Mouse (Mus musculus) lung, embryonic 15.5 days (tissue): ENCODE data around the gene Plekha5. TPM values are rescaled to one million over a fixed set of nuclear protein-coding genes. Genes with fewer than 3 reads are reported as not detected.
A peak's percentile ranks its signal among the peaks of the same experiment; 100 is the strongest.
"Not testable (repeated sequence)": the region's sequence is repeated elsewhere in the genome, so short reads cannot be mapped to it uniquely, and the experiment has no call there.

Source experiments
- ATAC-seq: fragments of 200-750 bp; cut with Nextera tagmentation; 2 replicates; pipeline ENCODE4 v1.8.0; 2017; ENCODE audit warnings: moderate number of reproducible peaks, borderline replicate concordance; ENCODE audit not compliant: low FRiP score, low TSS enrichment; ENCODE audit errors: extremely low read depth
- H3K27ac ChIP-seq: fragments of 300-500 bp; sonication (generic); 2 replicates; pipeline ENCODE4 v1.5.1; 2015; ENCODE audit warnings: moderate library complexity, mild to moderate bottlenecking, inconsistent platforms
- H3K27me3 ChIP-seq: fragments of 300-500 bp; sonication (generic); 2 replicates; pipeline ENCODE4 v1.6.1; 2015; ENCODE audit warnings: inconsistent platforms
- H3K36me3 ChIP-seq: fragments of 300-500 bp; sonication (generic); 2 replicates; pipeline ENCODE4 v1.6.1; 2015; ENCODE audit warnings: inconsistent platforms
- H3K4me1 ChIP-seq: fragments of 300-500 bp; sonication (generic); 2 replicates; pipeline ENCODE4 v1.6.1; 2015; ENCODE audit warnings: inconsistent platforms
- H3K4me2 ChIP-seq: fragments of 300-500 bp; sonication (generic); 2 replicates; pipeline ENCODE4 v1.6.1; 2015; ENCODE audit warnings: inconsistent platforms, mild to moderate bottlenecking, moderate library complexity
- H3K4me3 ChIP-seq: fragments of 300-500 bp; sonication (generic); 2 replicates; pipeline ENCODE4 v1.5.1; 2015; ENCODE audit warnings: mild to moderate bottlenecking, inconsistent platforms
- H3K9ac ChIP-seq: fragments of 300-500 bp; sonication (generic); 2 replicates; pipeline ENCODE4 v1.6.1; 2015; ENCODE audit warnings: inconsistent platforms
- H3K9me3 ChIP-seq: fragments of 300-500 bp; sonication (generic); 2 replicates; pipeline ENCODE4 v1.6.1; 2016; ENCODE audit warnings: inconsistent platforms
- WGBS: fragments of 180-500 bp; shearing (Covaris S2); methylation state at CpG from one replicate; pipeline ENCODE4 v1.1.7; 2015; 5-methylcytosine and 5-hydroxymethylcytosine counted together
- polyA plus RNA-seq: library from polyadenylated mRNA; unstranded; fragments of >200 nt; fragmentation: Nextera tagmentation; extraction: Ambion mirVana; gene quantifications from 2 replicates; pipeline ENCODE4 v1.2.1, GENCODE M21; 2015

The Plekha5 gene
- polyA plus RNA-seq, 1 experiment from 2014 or later = 36.6 TPM

DNA sequence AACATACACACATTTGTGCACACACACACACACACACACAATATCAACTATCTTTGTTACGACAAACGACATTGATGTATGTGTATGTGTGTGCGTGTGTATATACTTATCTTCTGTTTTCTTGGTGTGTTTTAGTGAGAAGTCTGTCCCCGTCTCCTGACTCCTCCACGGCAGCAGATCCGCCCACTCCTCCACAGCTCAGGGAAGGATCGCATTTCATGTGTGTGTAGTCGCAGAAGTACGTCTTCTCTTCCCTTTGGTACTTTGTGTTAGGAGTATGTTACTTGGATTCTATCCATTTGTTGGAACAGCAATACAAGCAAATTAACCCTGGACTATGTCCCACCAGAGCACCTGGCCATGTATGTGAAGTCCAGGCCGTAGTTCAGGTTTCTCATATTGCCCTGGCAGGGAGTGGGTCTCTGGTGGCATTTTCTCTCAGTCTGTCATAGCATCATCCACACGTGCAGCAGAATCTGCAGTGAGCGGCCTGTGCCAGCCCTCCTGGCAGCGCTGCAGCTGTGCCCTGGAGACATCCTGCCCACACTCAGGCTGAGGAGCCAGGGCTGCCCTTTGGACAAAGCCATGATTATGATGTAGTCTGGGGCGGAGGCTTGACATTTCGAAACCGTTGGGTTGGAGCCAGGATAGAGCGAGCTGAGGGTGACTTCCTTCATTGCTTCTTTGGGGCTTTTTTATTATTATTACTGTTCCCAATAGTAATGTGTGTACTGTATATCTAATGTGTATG, 169.7 kb downstream of the Plekha5 start:
- Histone ChIP-seq H3K27ac (peak overlapping the region; percentile 54), H3K9ac (no peak overlapping the region), H3K9me3 (no peaks in the 10 kb centered on the region), H3K4me1 (peaks cover 7% of the 10 kb centered on the region), H3K4me2 (no peak overlapping the region), H3K27me3 (no peaks in the 10 kb centered on the region), H3K36me3 (peaks cover 40% of the 10 kb centered on the region), H3K4me3 (no peak overlapping the region)
- WGBS = 56% methylated on average over 17 of the region's 17 CpGs
- ATAC-seq = peak; percentile 64; the same call in 1 of the 2 replicates

DNA sequence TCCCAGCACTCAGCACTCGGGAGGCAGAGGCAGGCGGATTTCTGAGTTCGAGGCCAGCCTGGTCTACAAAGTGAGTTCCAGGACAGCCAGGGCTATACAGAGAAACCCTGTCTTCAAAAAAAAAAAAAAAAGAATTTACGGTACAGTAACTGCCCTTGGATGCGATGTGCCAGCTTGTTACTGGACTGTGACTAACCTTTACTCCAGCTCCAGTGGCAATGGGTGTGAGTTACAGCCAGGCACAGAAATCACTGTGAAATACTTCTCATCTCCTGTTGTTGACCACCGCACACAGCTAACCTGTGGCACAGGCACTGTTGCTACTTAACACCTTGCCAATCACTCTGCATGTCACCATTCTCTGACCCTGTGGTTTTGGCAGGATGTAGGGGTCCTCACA, 171.7 kb downstream of the Plekha5 start:
- 95% methylated on average over 6 of the region's 6 CpGs for WGBS
- ATAC-seq, H3K27me3 ChIP-seq, H3K4me1 ChIP-seq, H3K4me3 ChIP-seq, H3K4me2 ChIP-seq, H3K9me3 ChIP-seq, H3K27ac ChIP-seq, H3K9ac ChIP-seq: not testable (repeated sequence)
- H3K36me3 ChIP-seq = peaks cover 30% of the 10 kb centered on the region

DNA sequence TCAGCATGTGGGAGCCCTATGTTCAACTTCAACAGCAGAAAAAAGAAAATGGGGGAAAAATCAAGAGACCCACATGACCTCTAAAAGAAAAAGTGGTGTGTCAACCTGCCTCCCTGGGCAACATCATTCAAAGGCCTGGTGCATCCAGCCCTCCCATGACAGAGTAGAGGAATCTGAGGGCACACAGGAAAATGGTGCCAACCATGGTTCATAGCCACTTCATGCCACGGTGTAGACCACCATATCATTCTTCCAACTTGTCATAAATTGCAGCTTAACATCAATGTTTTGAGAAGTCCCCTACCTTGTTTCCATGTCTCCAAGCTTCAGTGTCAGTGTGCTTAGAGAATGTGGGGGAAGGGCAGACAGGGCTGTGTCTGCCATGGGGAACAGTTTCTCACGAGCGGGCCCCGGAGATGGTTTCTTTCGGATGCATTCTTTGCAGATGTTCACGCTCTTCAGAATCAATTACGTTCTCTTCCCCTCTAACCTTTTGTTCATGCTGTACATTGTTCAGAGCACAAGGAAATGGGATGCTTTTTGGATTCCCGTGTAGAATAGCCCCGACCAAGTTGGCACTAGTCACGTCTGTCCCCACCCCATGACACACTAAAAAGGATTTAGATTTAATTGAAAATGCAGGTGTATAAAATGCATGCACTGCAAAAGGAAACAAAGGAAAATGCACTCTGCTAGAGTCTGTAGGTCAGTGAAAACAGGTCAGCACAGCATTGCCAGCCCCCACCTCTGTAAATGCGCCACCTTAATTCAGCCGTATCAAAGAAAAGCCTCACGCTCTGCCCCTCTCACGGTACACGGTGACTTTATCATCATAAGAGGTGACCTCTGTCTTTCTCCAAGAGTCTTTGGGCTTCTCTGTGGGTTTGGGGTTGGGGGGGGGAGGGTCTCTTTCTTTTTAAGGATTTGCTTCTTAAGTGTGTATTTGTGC, 173.8 kb downstream of the Plekha5 start:
- WGBS = 91% methylated on average over 15 of the region's 15 CpGs
- Histone ChIP-seq H3K27ac (no peak overlapping the region), H3K9me3 (no peaks in the 10 kb centered on the region), H3K9ac (no peak overlapping the region), H3K27me3 (no peaks in the 10 kb centered on the region), H3K4me1 (peaks cover 7% of the 10 kb centered on the region), H3K4me3 (no peak overlapping the region), H3K36me3 (peaks cover 22% of the 10 kb centered on the region), H3K4me2 (no peak overlapping the region)
- ATAC-seq = no peak

DNA sequence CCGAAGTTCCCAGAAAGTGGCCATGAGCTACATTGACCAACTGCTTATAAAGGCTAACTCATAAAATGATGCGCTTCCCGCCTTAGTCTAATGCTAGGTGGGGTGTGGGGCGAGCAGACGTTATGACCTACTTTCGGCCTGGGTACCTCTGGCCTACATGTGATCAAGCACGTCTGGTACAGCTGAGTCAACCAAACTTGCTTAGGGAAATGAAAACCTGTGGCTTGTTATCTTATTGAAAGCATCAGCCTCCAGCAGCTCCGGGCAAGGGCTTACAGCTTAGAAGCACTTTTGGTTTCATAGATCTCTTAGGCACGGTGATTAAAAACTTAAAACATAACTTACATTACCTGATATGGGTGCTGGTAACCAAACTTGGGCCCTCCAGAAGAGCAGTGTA, 174.7 kb downstream of the Plekha5 start:
- H3K27me3 ChIP-seq = no peaks in the 10 kb centered on the region
- no peak overlapping the region for H3K4me2 ChIP-seq
- H3K4me1 ChIP-seq = peaks cover 5% of the 10 kb centered on the region
- WGBS = 90% methylated on average over 9 of the region's 9 CpGs
- H3K36me3 ChIP-seq = peaks cover 22% of the 10 kb centered on the region
- no peak for ATAC-seq
- H3K9ac ChIP-seq = no peak overlapping the region
- H3K27ac ChIP-seq = no peak overlapping the region
- H3K9me3 ChIP-seq = no peaks in the 10 kb centered on the region
- H3K4me3 ChIP-seq = no peak overlapping the region

DNA sequence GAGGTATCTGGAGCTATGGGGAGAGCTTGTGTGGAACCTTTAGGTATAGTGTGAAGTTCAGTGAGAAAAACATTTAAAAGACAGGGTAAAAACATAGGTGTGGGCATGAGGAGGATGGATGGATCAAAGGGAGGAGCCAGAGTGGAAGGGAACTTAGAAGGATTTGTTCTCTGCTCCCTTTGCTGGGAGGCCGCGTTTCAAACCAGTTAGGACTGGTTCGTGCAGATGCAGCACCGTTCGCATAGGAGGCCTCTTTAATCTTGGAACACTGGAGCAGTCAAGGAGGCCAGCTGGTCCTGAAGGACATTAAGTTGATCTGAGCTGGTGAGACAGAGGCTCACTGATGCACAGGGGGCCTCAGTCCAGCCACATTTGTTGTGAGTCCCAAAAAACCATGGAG, 175.5 kb downstream of the Plekha5 start:
- no peak overlapping the region for H3K9ac ChIP-seq
- 0 out of 2 replicates have a peak, but pooled peaks cover 3% of the 10 kb centered on the region for H3K4me1 ChIP-seq
- H3K36me3 ChIP-seq = peaks cover 22% of the 10 kb centered on the region
- no peak overlapping the region for H3K27ac ChIP-seq
- H3K9me3 ChIP-seq = no peaks in the 10 kb centered on the region
- WGBS = 78% methylated on average over 5 of the region's 5 CpGs
- no peak for ATAC-seq
- H3K4me3 ChIP-seq = no peak overlapping the region
- no peaks in the 10 kb centered on the region for H3K27me3 ChIP-seq
- no peak overlapping the region for H3K4me2 ChIP-seq

DNA sequence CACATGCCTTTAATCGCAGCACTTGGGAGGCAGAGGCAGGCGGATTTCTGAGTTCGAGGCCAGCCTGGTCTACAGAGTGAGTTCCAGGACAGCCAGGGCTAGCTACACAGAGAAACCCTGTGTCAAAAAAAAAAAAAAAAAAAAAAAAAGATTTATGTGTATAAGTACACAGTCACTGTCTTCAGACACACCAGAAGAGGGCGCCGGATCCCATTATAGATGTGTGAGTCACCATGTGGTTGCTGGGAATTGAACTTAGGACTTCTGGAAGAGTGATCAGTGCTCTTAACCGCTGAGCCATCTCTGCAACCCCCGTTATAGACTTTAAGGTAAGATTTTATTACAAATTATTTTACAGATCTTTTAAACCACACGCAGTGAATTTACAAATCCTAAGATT, 176.8 kb downstream of the Plekha5 start:
- H3K36me3 ChIP-seq = peaks cover 16% of the 10 kb centered on the region
- H3K9ac ChIP-seq, H3K27me3 ChIP-seq, H3K4me1 ChIP-seq, ATAC-seq, H3K9me3 ChIP-seq, H3K27ac ChIP-seq, H3K4me2 ChIP-seq, H3K4me3 ChIP-seq: not testable (repeated sequence)
- 92% methylated on average over 8 of the region's 8 CpGs for WGBS

DNA sequence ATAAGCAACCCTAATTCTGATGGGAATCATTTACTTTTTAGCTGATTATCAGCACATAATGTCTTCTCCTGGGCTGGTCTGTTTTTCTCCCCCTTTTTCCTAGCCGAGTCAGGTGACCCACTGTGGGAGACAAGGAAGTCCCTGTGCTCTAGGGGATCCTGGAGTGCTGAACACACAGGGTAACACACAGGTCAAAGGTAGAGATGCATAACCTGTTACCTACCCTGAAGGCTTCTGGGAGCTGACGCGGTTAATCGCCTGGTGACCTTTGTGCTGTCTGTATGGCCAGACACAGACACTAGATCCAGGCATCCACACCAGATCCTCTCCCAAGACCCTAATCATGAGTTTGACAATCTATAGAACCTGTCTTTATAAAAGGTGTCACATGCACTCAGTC, 177.3 kb downstream of the Plekha5 start:
- Histone ChIP-seq H3K4me3 (no peak overlapping the region), H3K36me3 (peaks cover 12% of the 10 kb centered on the region; the same call in 1 of the 2 replicates), H3K27me3 (no peaks in the 10 kb centered on the region), H3K4me1 (0 out of 2 replicates have a peak, but pooled peaks cover 3% of the 10 kb centered on the region), H3K4me2 (no peak overlapping the region), H3K27ac (no peak overlapping the region), H3K9ac (no peak overlapping the region), H3K9me3 (no peaks in the 10 kb centered on the region)
- 88% methylated on average over 4 of the region's 4 CpGs for WGBS
- ATAC-seq = no peak

DNA sequence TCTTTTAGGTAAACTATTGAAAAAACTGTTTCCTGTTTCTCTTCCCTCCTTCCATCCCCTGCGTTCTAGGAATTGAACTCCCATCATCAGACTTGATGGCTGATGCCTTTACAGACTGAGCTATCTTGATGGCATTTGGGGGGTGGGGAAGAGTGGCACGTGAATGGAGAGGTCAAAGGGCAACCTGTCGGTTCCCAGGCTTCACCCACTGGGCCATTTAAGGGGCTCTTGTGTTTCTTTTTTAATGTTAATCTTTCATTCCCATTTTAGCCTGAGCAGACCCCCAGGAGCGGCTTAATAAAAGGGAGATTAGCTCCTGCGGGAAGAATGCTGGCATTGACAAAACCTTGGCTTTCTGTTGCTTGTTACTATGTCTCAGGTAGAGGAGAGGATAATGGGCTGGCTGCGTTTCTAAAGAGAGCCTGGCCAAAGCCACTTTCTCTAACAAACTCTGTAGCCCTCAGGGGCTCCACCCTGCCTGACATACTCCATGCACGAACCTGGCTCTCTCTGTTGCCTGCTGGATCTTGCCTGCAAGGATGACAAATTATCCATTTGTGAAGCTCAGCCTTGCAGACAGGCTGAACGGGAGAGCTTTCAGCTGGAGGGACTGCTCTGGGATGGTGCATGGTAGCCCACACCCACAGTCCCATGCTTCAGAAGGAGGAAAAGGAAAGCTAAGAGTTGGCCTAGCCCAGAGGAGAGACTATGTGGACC, 179.5 kb downstream of the Plekha5 start:
- Histone ChIP-seq H3K9ac (no peak overlapping the region), H3K4me1 (0 out of 2 replicates have a peak, but pooled peaks cover 3% of the 10 kb centered on the region), H3K27me3 (no peaks in the 10 kb centered on the region), H3K9me3 (no peaks in the 10 kb centered on the region), H3K4me3 (no peak overlapping the region), H3K4me2 (no peak overlapping the region), H3K27ac (no peak overlapping the region), H3K36me3 (0 out of 2 replicates have a peak, but pooled peaks cover 3% of the 10 kb centered on the region)
- ATAC-seq = no peak
- WGBS = 23% methylated on average over 8 of the region's 8 CpGs

DNA sequence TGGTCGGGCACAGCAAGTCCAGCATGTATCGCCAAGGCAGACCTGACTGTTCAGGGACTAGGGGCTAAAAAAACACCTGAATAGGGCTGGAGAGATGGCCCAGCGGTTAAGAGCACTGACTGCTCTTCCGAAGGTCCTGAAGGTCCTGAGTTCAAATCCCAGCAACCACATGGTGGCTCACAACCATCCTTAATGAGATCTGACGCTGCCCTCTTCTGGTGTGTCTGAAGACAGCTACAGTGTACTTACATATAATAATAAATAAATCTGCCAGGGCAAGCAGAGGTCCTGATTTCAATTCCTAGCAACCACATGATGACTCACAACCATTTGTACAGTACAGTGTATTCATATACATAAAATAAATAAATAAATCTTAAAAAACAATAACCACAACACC, 181.3 kb downstream of the Plekha5 start:
- not testable (repeated sequence) for H3K9ac ChIP-seq, H3K4me1 ChIP-seq, H3K27ac ChIP-seq, H3K9me3 ChIP-seq, ATAC-seq, H3K36me3 ChIP-seq, H3K4me2 ChIP-seq, H3K27me3 ChIP-seq, H3K4me3 ChIP-seq
- 83% methylated on average over 5 of the region's 5 CpGs for WGBS

DNA sequence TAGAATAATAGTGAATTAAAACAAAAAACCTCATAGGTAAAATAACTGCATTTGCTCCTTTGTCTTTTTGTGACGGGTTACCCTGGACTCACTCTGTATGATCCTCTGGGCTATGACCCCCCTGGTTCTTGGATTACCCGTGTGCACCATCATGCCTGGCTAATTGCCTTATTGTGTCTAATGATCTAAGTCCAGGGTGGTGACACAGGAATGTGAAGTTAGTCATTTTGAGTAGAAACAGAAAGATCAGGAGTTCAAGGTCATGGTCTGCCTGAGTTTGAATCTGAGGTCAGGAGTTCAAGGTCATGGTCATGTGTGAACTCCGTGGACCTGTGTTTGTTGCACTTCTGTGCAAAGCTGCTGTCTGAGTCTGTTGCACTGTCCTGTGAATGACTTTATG, 181.9 kb downstream of the Plekha5 start:
- H3K36me3 ChIP-seq = 0 out of 2 replicates have a peak, but pooled peaks cover 3% of the 10 kb centered on the region
- no peak overlapping the region for H3K9ac ChIP-seq
- H3K27ac ChIP-seq = no peak overlapping the region
- H3K4me3 ChIP-seq = no peak overlapping the region
- H3K4me1 ChIP-seq = 0 out of 2 replicates have a peak, but pooled peaks cover 3% of the 10 kb centered on the region
- no peaks in the 10 kb centered on the region for H3K9me3 ChIP-seq
- ATAC-seq = no peak
- 70% methylated on average over 3 of the region's 3 CpGs for WGBS
- H3K27me3 ChIP-seq = no peaks in the 10 kb centered on the region
- no peak overlapping the region for H3K4me2 ChIP-seq

DNA sequence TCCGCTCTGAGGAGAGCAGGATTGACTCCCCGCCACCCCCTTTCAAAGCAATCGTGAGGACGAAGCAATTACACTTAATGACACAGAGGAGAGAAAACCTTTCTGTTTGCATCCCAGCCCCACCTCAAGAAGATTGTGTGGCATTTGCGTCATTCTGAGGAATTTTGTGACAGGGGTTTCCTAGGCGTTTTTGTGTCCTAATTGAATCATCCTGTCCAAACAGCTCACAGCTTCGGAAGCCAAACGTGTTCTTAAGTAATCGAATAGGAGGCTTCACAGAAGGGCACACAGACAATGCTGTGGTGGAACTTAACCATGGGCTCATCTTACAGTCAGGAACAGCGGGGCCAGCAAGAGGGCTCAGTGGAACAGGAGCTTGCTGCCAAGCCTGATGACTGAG, 182.7 kb downstream of the Plekha5 start:
- Histone ChIP-seq H3K27ac (no peak overlapping the region), H3K27me3 (no peaks in the 10 kb centered on the region), H3K4me2 (no peak overlapping the region), H3K4me1 (0 out of 2 replicates have a peak, but pooled peaks cover 3% of the 10 kb centered on the region), H3K9me3 (no peaks in the 10 kb centered on the region), H3K9ac (no peak overlapping the region), H3K4me3 (no peak overlapping the region), H3K36me3 (no peaks in the 10 kb centered on the region)
- no peak for ATAC-seq
- WGBS = 62% methylated on average over 10 of the region's 10 CpGs
